Mouse (Mus musculus): Measurements from ENCODE around the gene Chtop. TPM values are rescaled to one million over a fixed set of nuclear protein-coding genes. Genes with fewer than 3 reads are reported as not detected.

The Chtop gene
- total RNA-seq, 1 experiment = 110 TPM

DNA sequence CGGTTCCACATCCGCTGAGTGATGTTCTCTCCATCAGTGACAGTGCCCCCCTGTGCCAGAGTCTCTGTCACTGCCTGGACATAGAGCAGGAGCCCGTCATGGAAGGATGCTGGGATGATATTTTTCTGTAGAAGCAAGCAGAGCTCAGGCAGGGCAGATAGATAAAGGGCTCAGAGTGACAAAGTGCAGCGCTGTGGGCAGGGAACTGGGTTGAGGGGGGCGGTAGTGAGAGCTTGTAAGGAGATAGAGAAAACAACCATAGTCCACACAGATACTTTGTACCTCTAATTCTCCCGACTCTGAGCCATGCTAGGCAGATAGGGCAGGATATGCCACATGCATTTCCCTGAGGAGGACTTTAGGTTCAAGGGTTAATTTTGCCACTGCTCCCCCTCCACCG is 46.7 kb downstream of the Chtop start:
- H3K4me1 ChIP-seq (ENCODE audit: control insufficient read depth in 2 of 2, insufficient read depth in 2 of 2, low read length in 2 of 2, poor library complexity in 1 of 2) = no peaks in the 10 kb centered on the region; a peak in 1 of 4 replicates
- no peak overlapping the region for H3K27ac ChIP-seq (ENCODE audit: insufficient read depth, low read depth, low read length, poor library complexity, severe bottlenecking)
- no peak overlapping the region for H3K9ac ChIP-seq (ENCODE audit: insufficient read depth, low read depth, low read length, poor library complexity, severe bottlenecking)
- H3K9me3 ChIP-seq (ENCODE audit: control insufficient read depth, insufficient read depth, low read depth, low read length) = no peaks in the 10 kb centered on the region
- no peak for TF ChIP-seq ZC3H11A (IDR thresholded peaks at IDR 0.05; ENCODE audit: borderline replicate concordance, low read depth, low read length)
- no peak for TF ChIP-seq HCFC1 (IDR thresholded peaks at IDR 0.05; ENCODE audit: borderline replicate concordance, insufficient read depth, low read length)
- no peak for TF ChIP-seq ZNF384 (IDR thresholded peaks at IDR 0.05; ENCODE audit: low read depth, low read length)
- TF ChIP-seq CHD2 (IDR thresholded peaks at IDR 0.05; ENCODE audit: low read depth, low read length) = no peak
- no peak for TF ChIP-seq MAFK (IDR thresholded peaks at IDR 0.05; ENCODE audit: insufficient read depth, low read depth, low read length)
- no peak overlapping the region for H3K4me3 ChIP-seq (ENCODE audit: insufficient read depth in 1 of 2, low read depth in 1 of 2, low read length in 2 of 2, poor library complexity in 1 of 2, severe bottlenecking in 1 of 2)
- DNase-seq (ENCODE audit: low read depth, low spot score) = no peak
- no peaks in the 10 kb centered on the region; the same call in 1 of the 2 replicates for H3K36me3 ChIP-seq (ENCODE audit: control insufficient read depth, insufficient read depth, low read length, poor library complexity, severe bottlenecking)
- in situ Hi-C loops (cut with MboI; ENCODE audit: low sequenced_read_pairs in 2 of 2, unreplicated experiment in 2 of 2) = no loop called here

DNA sequence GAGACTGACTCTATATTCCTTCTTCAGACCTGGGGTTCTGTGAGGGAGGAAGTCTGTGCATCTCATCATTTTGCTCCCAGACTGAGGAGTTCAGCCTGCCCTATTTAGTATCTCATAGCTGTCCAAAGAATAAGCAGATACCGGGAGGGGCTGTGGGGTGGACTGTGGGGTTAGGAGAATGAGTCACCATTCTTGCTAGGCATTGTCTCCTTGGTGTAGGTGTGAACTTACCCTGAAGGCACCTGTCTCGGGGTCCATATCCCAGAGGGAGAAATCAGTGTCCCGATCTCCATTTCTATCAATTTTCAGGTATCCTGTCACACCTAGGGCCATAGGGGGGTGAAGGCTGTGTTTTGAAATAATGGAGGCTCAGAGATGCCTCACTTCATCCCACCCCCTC is 47.4 kb downstream of the Chtop start:
- TF ChIP-seq CHD2 (IDR thresholded peaks at IDR 0.05; ENCODE audit: low read depth, low read length) (no peak), MAFK (IDR thresholded peaks at IDR 0.05; ENCODE audit: insufficient read depth, low read depth, low read length) (no peak), ZNF384 (IDR thresholded peaks at IDR 0.05; ENCODE audit: low read depth, low read length) (no peak), ZC3H11A (IDR thresholded peaks at IDR 0.05; ENCODE audit: borderline replicate concordance, low read depth, low read length) (no peak), HCFC1 (IDR thresholded peaks at IDR 0.05; ENCODE audit: borderline replicate concordance, insufficient read depth, low read length) (no peak)
- DNase-seq (ENCODE audit: low read depth, low spot score) = no peak
- no peaks in the 10 kb centered on the region for H3K9me3 ChIP-seq (ENCODE audit: control insufficient read depth, insufficient read depth, low read depth, low read length)
- no peak overlapping the region for H3K9ac ChIP-seq (ENCODE audit: insufficient read depth, low read depth, low read length, poor library complexity, severe bottlenecking)
- in situ Hi-C loops (cut with MboI; ENCODE audit: low sequenced_read_pairs in 2 of 2, unreplicated experiment in 2 of 2) = no loop called here
- H3K4me1 ChIP-seq (ENCODE audit: control insufficient read depth in 2 of 2, insufficient read depth in 2 of 2, low read length in 2 of 2, poor library complexity in 1 of 2) = no peaks in the 10 kb centered on the region; a peak in 1 of 4 replicates
- no peaks in the 10 kb centered on the region; the same call in 1 of the 2 replicates for H3K36me3 ChIP-seq (ENCODE audit: control insufficient read depth, insufficient read depth, low read length, poor library complexity, severe bottlenecking)
- H3K4me3 ChIP-seq (ENCODE audit: insufficient read depth in 1 of 2, low read depth in 1 of 2, low read length in 2 of 2, poor library complexity in 1 of 2, severe bottlenecking in 1 of 2) = no peak overlapping the region
- no peak overlapping the region for H3K27ac ChIP-seq (ENCODE audit: insufficient read depth, low read depth, low read length, poor library complexity, severe bottlenecking)

DNA sequence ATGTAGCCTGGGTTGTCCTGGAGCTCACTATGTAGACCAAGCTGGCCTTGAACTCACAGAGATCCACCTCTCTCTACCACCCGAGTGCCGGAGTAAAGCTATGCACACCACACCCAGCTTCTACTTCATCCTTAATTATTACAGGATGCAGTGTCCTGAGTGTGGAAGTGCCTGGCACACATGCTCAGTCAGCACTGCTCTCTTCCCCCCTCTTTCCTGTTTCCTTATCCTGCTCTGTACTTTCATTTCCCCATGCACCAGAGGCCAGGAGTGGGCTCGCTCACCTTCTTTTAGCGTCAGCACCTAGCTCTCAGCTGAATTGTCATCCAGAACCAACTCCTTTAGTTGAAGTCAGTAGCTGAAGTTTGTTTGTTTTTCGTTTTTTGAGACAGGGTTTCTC is 49.0 kb downstream of the Chtop start:
- H3K36me3 ChIP-seq (ENCODE audit: control insufficient read depth, insufficient read depth, low read length, poor library complexity, severe bottlenecking) = peaks cover 6% of the 10 kb centered on the region; the same call in 1 of the 2 replicates
- no peak for DNase-seq (ENCODE audit: low read depth, low spot score)
- no peak overlapping the region for H3K27ac ChIP-seq (ENCODE audit: insufficient read depth, low read depth, low read length, poor library complexity, severe bottlenecking)
- H3K4me1 ChIP-seq (ENCODE audit: control insufficient read depth in 2 of 2, insufficient read depth in 2 of 2, low read length in 2 of 2, poor library complexity in 1 of 2) = peaks cover 0 to 5% of the 10 kb centered on the region in 2 experiments; a peak in 1 of 4 replicates
- no peaks in the 10 kb centered on the region for H3K9me3 ChIP-seq (ENCODE audit: control insufficient read depth, insufficient read depth, low read depth, low read length)
- in situ Hi-C loops (cut with MboI; ENCODE audit: low sequenced_read_pairs in 2 of 2, unreplicated experiment in 2 of 2) = no loop called here
- H3K4me3 ChIP-seq (ENCODE audit: insufficient read depth in 1 of 2, low read depth in 1 of 2, low read length in 2 of 2, poor library complexity in 1 of 2, severe bottlenecking in 1 of 2) = no peak overlapping the region
- TF ChIP-seq MAFK (IDR thresholded peaks at IDR 0.05; ENCODE audit: insufficient read depth, low read depth, low read length) = no peak
- no peak for TF ChIP-seq HCFC1 (IDR thresholded peaks at IDR 0.05; ENCODE audit: borderline replicate concordance, insufficient read depth, low read length)
- no peak for TF ChIP-seq ZC3H11A (IDR thresholded peaks at IDR 0.05; ENCODE audit: borderline replicate concordance, low read depth, low read length)
- no peak for TF ChIP-seq CHD2 (IDR thresholded peaks at IDR 0.05; ENCODE audit: low read depth, low read length)
- H3K9ac ChIP-seq (ENCODE audit: insufficient read depth, low read depth, low read length, poor library complexity, severe bottlenecking) = no peak overlapping the region

DNA sequence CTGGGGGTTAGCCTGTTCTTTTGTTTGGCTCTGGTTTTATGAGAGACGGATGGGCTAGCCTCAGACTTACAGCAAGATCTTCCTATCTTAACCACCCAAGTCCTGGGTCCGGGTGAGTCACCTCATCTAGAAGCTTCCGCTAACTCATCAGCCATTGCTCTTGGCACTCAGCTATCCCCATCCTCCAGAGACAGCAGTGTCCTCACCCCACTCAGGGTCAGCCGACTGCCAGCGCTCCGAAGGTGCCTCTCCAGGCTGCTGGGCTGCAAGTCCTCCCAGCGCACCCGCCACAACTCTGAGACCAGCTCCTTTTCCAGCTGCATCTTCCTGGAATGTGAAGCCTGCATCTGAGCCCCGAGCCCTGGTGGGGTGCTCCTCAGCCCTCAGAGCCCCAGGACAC is 49.6 kb downstream of the Chtop start:
- no peak for TF ChIP-seq HCFC1 (IDR thresholded peaks at IDR 0.05; ENCODE audit: borderline replicate concordance, insufficient read depth, low read length)
- TF ChIP-seq ZNF384 (IDR thresholded peaks at IDR 0.05; ENCODE audit: low read depth, low read length) = no peak
- no peak for TF ChIP-seq ZC3H11A (IDR thresholded peaks at IDR 0.05; ENCODE audit: borderline replicate concordance, low read depth, low read length)
- TF ChIP-seq MAFK (IDR thresholded peaks at IDR 0.05; ENCODE audit: insufficient read depth, low read depth, low read length) = no peak
- no peak for TF ChIP-seq CHD2 (IDR thresholded peaks at IDR 0.05; ENCODE audit: low read depth, low read length)

More for the DNA sequence above, 49.6 kb downstream of the Chtop start:
- Histone ChIP-seq H3K36me3 (ENCODE audit: control insufficient read depth, insufficient read depth, low read length, poor library complexity, severe bottlenecking) (peaks cover 6% of the 10 kb centered on the region; the same call in 1 of the 2 replicates), H3K4me1 (ENCODE audit: control insufficient read depth in 2 of 2, insufficient read depth in 2 of 2, low read length in 2 of 2, poor library complexity in 1 of 2) (peaks cover 0 to 5% of the 10 kb centered on the region in 2 experiments; a peak in 1 of 4 replicates), H3K4me3 (ENCODE audit: insufficient read depth in 1 of 2, low read depth in 1 of 2, low read length in 2 of 2, poor library complexity in 1 of 2, severe bottlenecking in 1 of 2) (no peak overlapping the region), H3K27ac (ENCODE audit: insufficient read depth, low read depth, low read length, poor library complexity, severe bottlenecking) (no peak overlapping the region), H3K9ac (ENCODE audit: insufficient read depth, low read depth, low read length, poor library complexity, severe bottlenecking) (no peak overlapping the region), H3K9me3 (ENCODE audit: control insufficient read depth, insufficient read depth, low read depth, low read length) (no peaks in the 10 kb centered on the region)
- DNase-seq (ENCODE audit: low read depth, low spot score) = no peak
- in situ Hi-C loops (cut with MboI; ENCODE audit: low sequenced_read_pairs in 2 of 2, unreplicated experiment in 2 of 2) = no loop called here

Measured in ES-E14 (cell line).